Mouse (Mus musculus) NIH3T3 (cell line): ENCODE measurements around the gene Aebp1.
A peak's percentile ranks its signal among the peaks of the same experiment; 100 is the strongest.

ENCODE experiments used
- DNase-seq: peaks from one replicate; pipeline ENCODE4 v3.0.0-alpha.2; 2012; ENCODE audit warnings: low read depth

Gene Aebp1

GRCm38 (mm10) chr11:5861678-5862393 is at the start of gene Aebp1:
TSS of gene Aebp1 (plus strand) at chr11:5861947.
- DNase-seq, result peak; percentile 93

GRCm38 (mm10) chr11:5813381-5813780 is 48.4 kb upstream of the Aebp1 start:
- DNase-seq, result no peak

GRCm38 (mm10) chr11:5819223-5819622 is 42.5 kb upstream of the Aebp1 start:
- no peak for DNase-seq

GRCm38 (mm10) chr11:5825432-5825831 is 36.3 kb upstream of the Aebp1 start:
- peak; percentile 53 for DNase-seq

GRCm38 (mm10) chr11:5827931-5828330 is 33.8 kb upstream of the Aebp1 start:
- no peak for DNase-seq

- DNase-seq, result no peak
These were observed 33.1 kb upstream of the Aebp1 start for GRCm38 (mm10) chr11:5828509-5829191.

GRCm38 (mm10) chr11:5829327-5829726 is 32.4 kb upstream of the Aebp1 start:
- no peak for DNase-seq

- no peak for DNase-seq
These were observed 27.2 kb upstream of the Aebp1 start for GRCm38 (mm10) chr11:5834506-5834905.

- DNase-seq, result peak; percentile 93
These were observed 26.7 kb upstream of the Aebp1 start for GRCm38 (mm10) chr11:5835057-5835456.

GRCm38 (mm10) chr11:5836126-5836525 is 25.6 kb upstream of the Aebp1 start:
- DNase-seq, result peak; percentile 64

- DNase-seq, result peak; percentile 98
These were observed 24.2 kb upstream of the Aebp1 start, which contains the start of gene Polm for GRCm38 (mm10) chr11:5837251-5838246. TSS of gene Polm (minus strand) at chr11:5838016.

- no peak for DNase-seq
These were observed 21.4 kb upstream of the Aebp1 start for GRCm38 (mm10) chr11:5840346-5840745.

GRCm38 (mm10) chr11:5841751-5842150 is 20.0 kb upstream of the Aebp1 start:
- no peak for DNase-seq

GRCm38 (mm10) chr11:5843131-5843530 is 18.6 kb upstream of the Aebp1 start:
- DNase-seq, result no peak

- peak; percentile 65 for DNase-seq
These were observed 15.0 kb upstream of the Aebp1 start for GRCm38 (mm10) chr11:5846639-5847345.

GRCm38 (mm10) chr11:5848741-5849140 is 13.0 kb upstream of the Aebp1 start:
- peak; percentile 90 for DNase-seq

- DNase-seq, result peak; percentile 97
These were observed 12.4 kb upstream of the Aebp1 start for GRCm38 (mm10) chr11:5849316-5849715.

- DNase-seq, result no peak
These were observed 11.3 kb upstream of the Aebp1 start for GRCm38 (mm10) chr11:5850452-5850851.

GRCm38 (mm10) chr11:5851021-5851736 is 10.6 kb upstream of the Aebp1 start:
- DNase-seq, result peak; percentile 49

GRCm38 (mm10) chr11:5852314-5852713 is 9.4 kb upstream of the Aebp1 start:
- DNase-seq, result peak; percentile 63

GRCm38 (mm10) chr11:5855481-5855880 is 6.3 kb upstream of the Aebp1 start:
- peak; percentile 86 for DNase-seq
